In the genomic region with DNA sequence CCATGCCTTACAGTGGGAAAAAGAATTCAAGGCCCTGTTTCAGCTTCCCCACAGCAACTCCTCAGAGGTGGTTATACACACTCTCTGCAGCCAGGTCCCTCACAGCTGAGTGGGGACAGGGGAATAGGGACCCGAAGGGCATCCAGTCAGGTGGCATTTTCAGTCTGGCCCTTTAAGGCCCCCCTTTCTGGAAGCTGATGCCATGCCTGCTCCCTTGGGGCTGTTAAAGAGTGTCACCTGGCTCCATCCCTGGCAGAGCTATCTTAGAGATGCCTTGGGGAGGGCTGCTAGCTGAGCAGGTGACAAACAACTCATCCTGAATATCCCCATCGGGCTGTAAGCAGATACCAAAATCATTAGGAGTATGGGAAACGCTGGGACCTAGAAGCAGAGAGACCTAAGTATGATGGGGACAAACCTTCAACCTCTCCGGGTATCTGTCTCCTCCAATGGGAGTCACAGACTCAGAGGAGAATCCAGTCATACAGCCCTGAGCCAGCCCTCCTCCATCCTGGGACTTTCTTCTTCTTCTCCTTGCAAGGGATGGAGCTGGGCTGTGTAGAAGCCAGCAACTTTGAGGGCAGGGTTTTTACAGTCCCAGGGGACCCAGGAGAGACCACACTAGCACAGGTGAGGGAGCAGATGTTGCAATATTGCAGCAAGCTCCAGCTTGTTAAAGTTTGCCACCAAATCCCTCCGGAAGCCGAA, we compare ENCODE assay signal across 12 mouse cellular contexts. TPM values are rescaled to one million over a fixed set of nuclear protein-coding genes. Genes with fewer than 3 reads are reported as not detected.
DNase-seq lines count a peak whose midpoint lies in the region; ATAC-seq and TF ChIP-seq lines count a peak whose summit lies in the region.
"Had no signal": no experiment of that assay in that cellular context is flagged by ENCODE, and none has a peak within 500 bp of the region (broad histone marks: within the 10 kb centered on the region; RNA-seq: fewer than 3 reads in every experiment).

No protein-coding gene starts in this region.

- H3K9me3 ChIP-seq in kidney, embryonic 16.5 days (ENCODE audit: low read length): no peaks in the 10 kb centered on the region
- no peaks in the 10 kb centered on the region for H3K9me3 ChIP-seq in hindbrain, embryonic 12.5 days (replicated peaks)
- no peaks in the 10 kb centered on the region for H3K9me3 ChIP-seq in neural tube, embryonic 14.5 days (ENCODE audit: control insufficient read depth, low read length)

- TF ChIP-seq POLR2A in kidney, adult 2 months (IDR thresholded peaks at IDR 0.05; ENCODE audit: low read depth, low read length): no peak

- H3K9ac ChIP-seq in kidney, embryonic 16.5 days (replicated peaks; ENCODE audit: low read length): no peak overlapping the region
- H3K9ac ChIP-seq in hindbrain, embryonic 12.5 days: no peak overlapping the region
- no peak overlapping the region; the same call in 1 of the 2 replicates for H3K9ac ChIP-seq in neural tube, embryonic 14.5 days (replicated peaks; ENCODE audit: low read depth, low read length)

- 20% methylated on average over 6 of the region's 6 CpGs for WGBS in kidney, embryonic 16.5 days
- whole genome bisulfite sequencing in kidney, adult 2 months: 43% methylated on average over 6 of the region's 6 CpGs
- WGBS in hindbrain, embryonic 12.5 days: 28% methylated on average over 6 of the region's 6 CpGs
- 23% methylated on average over 6 of the region's 6 CpGs for WGBS in neural tube, embryonic 14.5 days

- H3K27ac ChIP-seq in kidney, embryonic 16.5 days (ENCODE audit: low read length): no peak overlapping the region
- no peak overlapping the region for H3K27ac ChIP-seq in kidney, adult 2 months (ENCODE audit: insufficient read depth, low read depth, low read length)
- H3K27ac ChIP-seq in hindbrain, embryonic 12.5 days: no peak overlapping the region
- no peak overlapping the region for H3K27ac ChIP-seq in neural tube, embryonic 14.5 days (ENCODE audit: low read depth, low read length)
- H3K27ac ChIP-seq: macrophage had no signal

- intact Hi-C loops in left cerebral cortex, postnatal 4 days (cut with DNase I): no loop called here

- no peak for ATAC-seq in kidney, embryonic 16.5 days (ENCODE audit: low FRiP score, low TSS enrichment)
- ATAC-seq in hindbrain, embryonic 12.5 days (ENCODE audit: low FRiP score): no peak
- no peak for ATAC-seq in neural tube, embryonic 14.5 days (ENCODE audit: low read depth)

- H3K27me3 ChIP-seq in kidney, embryonic 16.5 days (ENCODE audit: insufficient read depth, low read length): peaks cover 69% of the 10 kb centered on the region
- no peaks in the 10 kb centered on the region; the same call in 1 of the 2 replicates for H3K27me3 ChIP-seq in kidney, adult 2 months (replicated peaks; ENCODE audit: control insufficient read depth, insufficient read depth, low read length)
- peaks cover 86% of the 10 kb centered on the region for H3K27me3 ChIP-seq in hindbrain, embryonic 12.5 days
- H3K27me3 ChIP-seq in neural tube, embryonic 14.5 days (ENCODE audit: control insufficient read depth, insufficient read depth, low read length): peaks cover 48% of the 10 kb centered on the region

- no peaks in the 10 kb centered on the region for H3K36me3 ChIP-seq in kidney, embryonic 16.5 days (ENCODE audit: insufficient read depth, low read length)
- H3K36me3 ChIP-seq in kidney, adult 2 months (ENCODE audit: control insufficient read depth, insufficient read depth, low read length): no peaks in the 10 kb centered on the region
- no peaks in the 10 kb centered on the region for H3K36me3 ChIP-seq in hindbrain, embryonic 12.5 days
- H3K36me3 ChIP-seq in neural tube, embryonic 14.5 days (ENCODE audit: control insufficient read depth, insufficient read depth, low read length): no peaks in the 10 kb centered on the region

- H3K4me1 ChIP-seq in kidney, embryonic 16.5 days (ENCODE audit: insufficient read depth, low read length): peaks cover 16% of the 10 kb centered on the region
- H3K4me1 ChIP-seq in kidney, adult 2 months (ENCODE audit: control insufficient read depth, insufficient read depth, low read length): peaks cover 6% of the 10 kb centered on the region; the same call in 1 of the 2 replicates
- peaks cover 24% of the 10 kb centered on the region for H3K4me1 ChIP-seq in hindbrain, embryonic 12.5 days
- H3K4me1 ChIP-seq in neural tube, embryonic 14.5 days (ENCODE audit: control insufficient read depth, insufficient read depth, low read length): peaks cover 5% of the 10 kb centered on the region; the same call in 1 of the 2 replicates

- no peak for TF ChIP-seq CTCF in kidney, adult 2 months (conservative IDR thresholded peaks at IDR 0.05; ENCODE audit: insufficient read depth, insufficient read length, low read depth, low read length)

- no peak overlapping the region for H3K4me3 ChIP-seq in kidney, embryonic 16.5 days (ENCODE audit: low read length)
- no peak overlapping the region for H3K4me3 ChIP-seq in kidney, adult 2 months (ENCODE audit: insufficient read depth, low read depth, low read length)
- H3K4me3 ChIP-seq in hindbrain, embryonic 12.5 days: peak overlapping the region; percentile 69
- peak overlapping the region; percentile 64 for H3K4me3 ChIP-seq in neural tube, embryonic 14.5 days (ENCODE audit: low read depth, low read length)

- DNase-seq in kidney, adult 2 months: no peak
- peak; percentile 45 to 51 for DNase-seq in cerebellum, postnatal 10 days
- no peak for DNase-seq in left cerebral cortex, adult 11 months (ENCODE audit: low spot score)
- no peak for DNase-seq in left cerebral cortex, postnatal 4 days
- no peak for DNase-seq in adrenal gland, adult 2 months
- DNase-seq: right cerebral cortex, postnatal 25 days had no signal

- peak overlapping the region; percentile 100; the same call in 1 of the 2 replicates for H3K4me2 ChIP-seq in kidney, embryonic 16.5 days (replicated peaks; ENCODE audit: low read depth, low read length)
- H3K4me2 ChIP-seq in hindbrain, embryonic 12.5 days (replicated peaks): peak overlapping the region; percentile 100
- peak overlapping the region; percentile 99; the same call in 1 of the 2 replicates for H3K4me2 ChIP-seq in neural tube, embryonic 14.5 days (ENCODE audit: low read depth, low read length)

RNA-seq across cellular contexts. Expression of a gene that starts 1.5 kb away (rescaled TPM):
- polyA plus RNA-seq in kidney, embryonic 16.5 days (2015; fragmentation: Nextera tagmentation; extraction: Ambion mirVana): 0.41 and 0.75 TPM in 2 replicates
- 0.43 and 0.97 TPM in 2 replicates for polyA plus RNA-seq in kidney, adult 2 months (2012; rRNA removed)
- 4.3 and 4.8 TPM in 2 replicates for polyA plus RNA-seq in hindbrain, embryonic 12.5 days (2016; fragmentation: Nextera tagmentation; extraction: Ambion mirVana)
- 9.5 and 11.2 TPM in 2 replicates for polyA plus RNA-seq in neural tube, embryonic 14.5 days (2014; fragmentation: Nextera tagmentation; extraction: Ambion mirVana)
- 10 to 100 TPM; 49.4 to 54.1 TPM for total RNA-seq in left cerebral cortex, postnatal 4 days (2021)
- total RNA-seq in adrenal gland, adult 2 months (2021): 1 to 10 TPM; 4.4 to 7.5 TPM
- polyA plus RNA-seq in adrenal gland, adult 2 months (2012; rRNA removed): 7.4 and 11.4 TPM in 2 replicates
- total RNA-seq: common myeloid progenitor, adult 5-6 weeks had no signal

RNA-seq across cellular contexts. Expression of a gene that starts 17.0 kb away (rescaled TPM):
- polyA plus RNA-seq in kidney, embryonic 16.5 days (2015; fragmentation: Nextera tagmentation; extraction: Ambion mirVana): 1.6 TPM in 2 replicates
- polyA plus RNA-seq in kidney, adult 2 months (2012; rRNA removed): 2.9 and 3.1 TPM in 2 replicates
- polyA plus RNA-seq in hindbrain, embryonic 12.5 days (2016; fragmentation: Nextera tagmentation; extraction: Ambion mirVana): 1.0 and 1.5 TPM in 2 replicates
- 0.18 TPM in 1 of 2 replicates, not detected in the other for polyA plus RNA-seq in neural tube, embryonic 14.5 days (2014; fragmentation: Nextera tagmentation; extraction: Ambion mirVana)
- total RNA-seq in left cerebral cortex, postnatal 4 days (2021): not detected
- total RNA-seq in adrenal gland, adult 2 months (2021): 10 to 100 TPM in 1 of 2 experiments, 1 to 10 TPM in 1; 1.7 to 14.7 TPM
- polyA plus RNA-seq in adrenal gland, adult 2 months (2012; rRNA removed): 3.0 and 7.2 TPM in 2 replicates
- total RNA-seq: common myeloid progenitor, adult 5-6 weeks had no signal
- polyA plus RNA-seq: macrophage had no signal

RNA-seq across cellular contexts. Expression of a gene that starts 21.9 kb away (rescaled TPM):
- polyA plus RNA-seq in kidney, embryonic 16.5 days (2015; fragmentation: Nextera tagmentation; extraction: Ambion mirVana): 26.9 and 29.6 TPM in 2 replicates
- polyA plus RNA-seq in kidney, adult 2 months (2012; rRNA removed): 39.7 and 42.3 TPM in 2 replicates
- 1.4 and 4.0 TPM in 2 replicates for polyA plus RNA-seq in hindbrain, embryonic 12.5 days (2016; fragmentation: Nextera tagmentation; extraction: Ambion mirVana)
- 0.20 and 0.58 TPM in 2 replicates for polyA plus RNA-seq in neural tube, embryonic 14.5 days (2014; fragmentation: Nextera tagmentation; extraction: Ambion mirVana)
- under 1 TPM in 1 of 2 experiments, not detected in 1; 0.46 TPM for total RNA-seq in left cerebral cortex, postnatal 4 days (2021)
- total RNA-seq in adrenal gland, adult 2 months (2021): 1 to 10 TPM; 1.8 to 2.1 TPM
- polyA plus RNA-seq in adrenal gland, adult 2 months (2012; rRNA removed): 4.4 and 5.3 TPM in 2 replicates
- total RNA-seq: common myeloid progenitor, adult 5-6 weeks had no signal
- polyA plus RNA-seq: macrophage had no signal

RNA-seq across cellular contexts. Expression of a gene that starts 48.9 kb away (rescaled TPM):
- polyA plus RNA-seq in kidney, embryonic 16.5 days (2015; fragmentation: Nextera tagmentation; extraction: Ambion mirVana): 293 and 321 TPM in 2 replicates
- polyA plus RNA-seq in kidney, adult 2 months (2012; rRNA removed): 42.7 and 61.4 TPM in 2 replicates
- 326 and 340 TPM in 2 replicates for polyA plus RNA-seq in hindbrain, embryonic 12.5 days (2016; fragmentation: Nextera tagmentation; extraction: Ambion mirVana)
- polyA plus RNA-seq in neural tube, embryonic 14.5 days (2014; fragmentation: Nextera tagmentation; extraction: Ambion mirVana): 180 and 192 TPM in 2 replicates
- total RNA-seq in left cerebral cortex, postnatal 4 days (2021): 100 to 1,000 TPM; 119 to 121 TPM
- 100 to 1,000 TPM; 157 to 176 TPM for total RNA-seq in adrenal gland, adult 2 months (2021)
- 49.9 and 57.3 TPM in 2 replicates for polyA plus RNA-seq in adrenal gland, adult 2 months (2012; rRNA removed)

RNA-seq across cellular contexts. Expression of a gene that starts 56.3 kb away (rescaled TPM):
- 0.57 and 0.97 TPM in 2 replicates for polyA plus RNA-seq in kidney, embryonic 16.5 days (2015; fragmentation: Nextera tagmentation; extraction: Ambion mirVana)
- polyA plus RNA-seq in kidney, adult 2 months (2012; rRNA removed): 6.0 and 6.8 TPM in 2 replicates
- not detected in 2 replicates for polyA plus RNA-seq in hindbrain, embryonic 12.5 days (2016; fragmentation: Nextera tagmentation; extraction: Ambion mirVana)
- polyA plus RNA-seq in neural tube, embryonic 14.5 days (2014; fragmentation: Nextera tagmentation; extraction: Ambion mirVana): not detected in 2 replicates
- not detected for total RNA-seq in left cerebral cortex, postnatal 4 days (2021)
- 10 to 100 TPM; 39.9 to 65.5 TPM for total RNA-seq in adrenal gland, adult 2 months (2021)
- 251 and 295 TPM in 2 replicates for polyA plus RNA-seq in adrenal gland, adult 2 months (2012; rRNA removed)
- total RNA-seq: common myeloid progenitor, adult 5-6 weeks; MEL had no signal
- polyA plus RNA-seq: macrophage had no signal

Comparison
In these comparisons a context has a peak if more than half of its experiments do, and no peak if none do; other contexts are left out.
1. H3K4me3 ChIP-seq: peak in hindbrain, embryonic 12.5 days (single experiment) and neural tube, embryonic 14.5 days (single experiment); none in kidney, embryonic 16.5 days (single experiment) and kidney, adult 2 months (single experiment).
2. DNase-seq: peak in cerebellum, postnatal 10 days (2 of 2); none in kidney, adult 2 months (single experiment), left cerebral cortex, adult 11 months (single experiment), left cerebral cortex, postnatal 4 days (single experiment) and adrenal gland, adult 2 months (single experiment).
3. Peak in every context shown above with its lines, with median percentiles within 50 percentile points of each other: H3K4me2 ChIP-seq.